Mouse (Mus musculus) heart, postnatal 0 days (tissue): ENCODE measurements around the gene Gm17535. TPM values are rescaled to one million over a fixed set of nuclear protein-coding genes. Genes with fewer than 3 reads are reported as not detected.
"Not testable (repeated sequence)": the region's sequence is repeated elsewhere in the genome, so short reads cannot be mapped to it uniquely, and the experiment has no call there.

Experiments
- ATAC-seq: fragments of 200-750 bp; cut with Nextera tagmentation; 2 replicates; pipeline ENCODE4 v1.8.0; 2017; ENCODE audit warnings: low read depth, moderate number of reproducible peaks, moderate library complexity; ENCODE audit not compliant: insufficient read depth
- DNase-seq: peaks from one replicate; pipeline ENCODE4 v3.0.0-alpha.2; 2016; ENCODE audit warnings: low spot score
- H3K27ac ChIP-seq: fragments of 300-500 bp; sonication (generic); 2 replicates; pipeline ENCODE4 v1.5.1; 2014; ENCODE audit warnings: low read depth, mild to moderate bottlenecking
- H3K27me3 ChIP-seq: fragments of 300-500 bp; sonication (generic); 2 replicates; pipeline ENCODE4 v1.6.1; 2014; ENCODE audit warnings: low read length, mixed read lengths; ENCODE audit not compliant: control insufficient read depth, insufficient read depth
- H3K36me3 ChIP-seq: fragments of 300-500 bp; sonication (generic); replicated peaks from 2 replicates; pipeline ENCODE4 v1.6.1; 2014; ENCODE audit warnings: low read length, mixed read lengths; ENCODE audit not compliant: control insufficient read depth, insufficient read depth
- H3K4me1 ChIP-seq: fragments of 300-500 bp; sonication (generic); 2 replicates; pipeline ENCODE4 v1.6.1; 2014; ENCODE audit warnings: antibody characterized with exemption; ENCODE audit not compliant: control insufficient read depth, insufficient read depth
- H3K4me2 ChIP-seq: fragments of 300-500 bp; sonication (generic); 2 replicates; pipeline ENCODE4 v1.6.1; 2014; ENCODE audit warnings: low read depth, mild to moderate bottlenecking, low read length, moderate library complexity
- H3K4me3 ChIP-seq: fragments of 300-500 bp; sonication (generic); 2 replicates; pipeline ENCODE4 v1.5.1; 2014; ENCODE audit warnings: low read depth, low read length
- H3K9ac ChIP-seq: fragments of 300-500 bp; sonication (generic); replicated peaks from 2 replicates; pipeline ENCODE4 v1.6.1; 2014; ENCODE audit warnings: low read depth, low read length, mixed read lengths
- H3K9me3 ChIP-seq: fragments of 300-500 bp; sonication (generic); replicated peaks from 2 replicates; pipeline ENCODE4 v1.6.1; 2016; ENCODE audit warnings: low read length; ENCODE audit not compliant: control insufficient read depth
- WGBS: fragments of 180-500 bp; shearing (Covaris S2); extraction: QIAGEN DNeasy Blood & Tissue Kit; methylation state at CpG from one replicate; pipeline ENCODE4 v1.1.7; 2014; 5-methylcytosine and 5-hydroxymethylcytosine counted together
- microRNA-seq: library from miRNA; unstranded; fragments of <30 nt; microRNA quantifications from one replicate; pipeline ENCODE4, GENCODE M21; 2016
- polyA plus RNA-seq: library from polyadenylated mRNA; unstranded; fragments of >200 nt; fragmentation: Nextera tagmentation; extraction: Ambion mirVana; gene quantifications from 2 replicates; pipeline ENCODE4 v1.2.1, GENCODE M21; 2015
- total RNA-seq: library from RNA; depleted of rRNA; stranded (reverse); fragments of >200 nt; gene quantifications from 2 replicates; pipeline ENCODE4 v1.2.3, GENCODE M21; 2014; ENCODE audit warnings: low replicate concordance; rRNA removed

Gm17535 gene
- total and polyA plus RNA-seq, 2 experiments from 2014 or later: not detected

DNA sequence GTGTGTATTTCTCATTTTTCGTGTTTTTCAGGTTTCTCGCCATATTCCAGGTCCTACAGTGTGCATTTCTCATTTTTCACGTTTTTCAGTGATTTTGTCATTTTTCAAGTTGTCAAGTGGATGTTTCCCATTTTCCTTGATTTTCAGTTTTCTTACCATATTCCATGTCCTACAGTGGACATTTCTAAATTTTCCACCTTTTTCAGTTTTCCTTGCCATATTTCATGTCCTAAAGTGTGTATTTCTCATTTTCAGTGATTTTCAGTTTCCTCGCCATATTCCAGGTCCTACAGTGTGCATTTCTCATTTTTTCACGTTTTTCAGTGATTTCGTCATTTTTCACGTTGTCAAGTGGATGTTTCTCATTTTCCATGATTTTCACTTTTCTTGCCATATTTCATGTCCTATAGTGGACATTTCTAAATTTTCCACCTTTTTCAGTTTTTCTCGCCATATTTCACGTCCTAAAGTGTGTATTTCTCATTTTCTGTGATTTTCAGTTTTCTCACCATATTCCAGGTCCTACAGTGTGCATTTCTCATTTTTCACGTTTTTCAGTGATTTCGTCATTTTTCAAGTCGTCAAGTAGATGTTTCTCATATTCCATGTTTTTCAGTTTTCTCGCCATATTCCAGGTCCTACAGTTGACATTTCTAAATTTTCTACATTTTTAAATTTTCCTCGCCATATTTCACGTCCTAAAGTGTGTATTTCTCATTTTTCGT, 5.0 kb upstream of the Gm17535 start:
- not testable (repeated sequence) for H3K36me3 ChIP-seq, H3K27me3 ChIP-seq, ATAC-seq, H3K9ac ChIP-seq, H3K4me3 ChIP-seq, H3K9me3 ChIP-seq, DNase-seq, H3K4me2 ChIP-seq, H3K27ac ChIP-seq, H3K4me1 ChIP-seq
- WGBS: 66% methylated on average over 12 of the region's 16 CpGs

DNA sequence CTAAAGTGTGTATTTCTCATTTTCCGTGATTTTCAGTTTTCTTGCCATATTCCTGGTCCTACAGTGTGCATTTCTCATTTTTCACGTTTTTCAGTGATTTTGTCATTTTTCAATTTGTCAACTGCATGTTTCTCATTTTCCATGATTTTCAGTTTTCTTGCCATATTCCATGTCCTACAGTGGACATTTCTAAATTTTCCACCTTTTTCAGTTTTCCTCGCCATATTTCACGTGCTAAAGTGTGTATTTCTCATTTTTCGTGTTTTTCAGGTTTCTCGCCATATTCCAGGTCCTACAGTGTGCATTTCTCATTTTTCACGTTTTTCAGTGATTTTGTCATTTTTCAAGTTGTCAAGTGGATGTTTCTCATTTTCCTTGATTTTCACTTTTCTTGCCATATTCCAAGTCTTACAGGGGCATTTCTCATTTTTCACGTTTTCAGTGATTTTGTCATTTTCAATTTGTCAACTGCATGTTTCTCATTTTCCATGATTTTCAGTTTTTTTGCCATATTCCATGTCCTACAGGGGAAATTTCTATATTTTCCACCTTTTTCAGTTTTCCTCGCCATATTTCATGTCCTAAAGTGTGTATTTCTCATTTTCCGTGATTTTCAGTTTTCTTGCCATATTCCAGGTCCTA, 3.6 kb upstream of the Gm17535 start:
- H3K4me2 ChIP-seq, H3K27ac ChIP-seq, H3K9ac ChIP-seq, H3K4me3 ChIP-seq, H3K4me1 ChIP-seq, H3K27me3 ChIP-seq, H3K9me3 ChIP-seq, H3K36me3 ChIP-seq: not testable (repeated sequence)
- ATAC-seq (0 out of 2 replicates have a peak, but pooled peaks have one; percentile 22), DNase-seq (peak; percentile 81)
- 56% methylated on average over 2 of the region's 10 CpGs for WGBS

DNA sequence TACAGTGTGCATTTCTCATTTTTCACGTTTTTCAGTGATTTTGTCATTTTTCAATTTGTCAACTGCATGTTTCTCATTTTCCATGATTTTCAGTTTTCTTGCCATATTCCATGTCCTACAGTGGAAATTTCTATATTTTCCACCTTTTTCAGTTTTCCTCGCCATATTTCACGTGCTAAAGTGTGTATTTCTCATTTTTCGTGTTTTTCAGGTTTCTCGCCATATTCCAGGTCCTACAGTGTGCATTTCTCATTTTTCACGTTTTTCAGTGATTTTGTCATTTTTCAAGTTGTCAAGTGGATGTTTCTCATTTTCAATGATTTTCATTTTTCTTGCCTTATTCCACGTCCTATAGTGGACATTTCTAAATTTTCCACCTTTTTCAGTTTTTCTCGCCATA, 2.2 kb downstream of the Gm17535 start, which contains the start of gene Gm10715:
Gene Gm10715, plus strand, starts transcription at position 301 of the 400 bp plus-strand sequence.
- not testable (repeated sequence) for DNase-seq, H3K4me3 ChIP-seq, ATAC-seq, H3K9me3 ChIP-seq, H3K36me3 ChIP-seq, H3K27me3 ChIP-seq, H3K4me2 ChIP-seq, H3K27ac ChIP-seq, H3K9ac ChIP-seq, H3K4me1 ChIP-seq
- WGBS: 70% methylated on average over 6 of the region's 8 CpGs

DNA sequence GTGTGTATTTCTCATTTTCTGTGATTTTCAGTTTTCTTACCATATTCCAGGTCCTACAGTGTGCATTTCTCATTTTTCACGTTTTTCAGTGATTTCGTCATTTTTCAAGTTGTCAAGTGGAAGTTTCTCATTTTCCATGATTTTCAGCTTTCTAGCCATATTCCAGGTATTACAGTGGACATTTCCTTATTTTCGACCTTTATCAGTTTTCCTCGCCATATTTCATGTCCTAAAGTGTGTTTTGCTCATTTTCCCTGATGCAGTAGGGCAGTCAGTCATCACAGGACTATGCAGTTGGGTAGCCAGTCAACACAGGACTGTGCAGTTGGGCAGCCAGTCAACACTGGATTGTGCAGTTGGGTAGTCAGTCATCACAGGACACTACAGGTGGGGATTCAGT, 3.8 kb downstream of the Gm17535 start:
- not testable (repeated sequence) for H3K4me2 ChIP-seq, H3K4me1 ChIP-seq, H3K27me3 ChIP-seq, H3K36me3 ChIP-seq, DNase-seq, ATAC-seq, H3K4me3 ChIP-seq, H3K9ac ChIP-seq, H3K27ac ChIP-seq, H3K9me3 ChIP-seq
- 51% methylated on average over 4 of the region's 4 CpGs for WGBS

Small RNA genes within 50 kb of the gene (microRNA-seq; reads per million reads assigned to microRNA genes)
- gene Mir101c: not detected

Other genes starting within 250 kb of the Gm17535 start
- gene Gm10722, start 33.7 kb upstream of the Gm17535 start, total RNA-seq: not detected in 2 replicates
- not detected in 2 replicates for gene Gm10722, start 33.7 kb upstream of the Gm17535 start, polyA plus RNA-seq
- not detected in 2 replicates for gene Gm11168, start 31.3 kb upstream of the Gm17535 start, total RNA-seq
- not detected in 2 replicates for gene Gm11168, start 31.3 kb upstream of the Gm17535 start, polyA plus RNA-seq
- gene Gm10721, start 21.5 kb upstream of the Gm17535 start, total RNA-seq: not detected in 2 replicates
- gene Gm10721, start 21.5 kb upstream of the Gm17535 start, polyA plus RNA-seq: not detected in 2 replicates
- gene Gm10720, start 18.9 kb upstream of the Gm17535 start, total RNA-seq: not detected in 2 replicates
- gene Gm10720, start 18.9 kb upstream of the Gm17535 start, polyA plus RNA-seq: not detected in 2 replicates
- gene Gm10719, start 17.2 kb upstream of the Gm17535 start, total RNA-seq: not detected in 2 replicates
- 0.19 TPM in 1 of 2 replicates, not detected in the other for gene Gm10719, start 17.2 kb upstream of the Gm17535 start, polyA plus RNA-seq
- gene Gm10718, start 11.1 kb upstream of the Gm17535 start, total RNA-seq: not detected in 2 replicates
- gene Gm10718, start 11.1 kb upstream of the Gm17535 start, polyA plus RNA-seq: 0.38 and 0.87 TPM in 2 replicates
- not detected in 2 replicates for gene Gm10717, start 9.2 kb upstream of the Gm17535 start, total RNA-seq
- 0.29 and 0.38 TPM in 2 replicates for gene Gm10717, start 9.2 kb upstream of the Gm17535 start, polyA plus RNA-seq
- gene Gm10715, start 2.3 kb downstream of the Gm17535 start, total RNA-seq: not detected in 2 replicates
- not detected in 2 replicates for gene Gm10715, start 2.3 kb downstream of the Gm17535 start, polyA plus RNA-seq